Mouse (Mus musculus) erythroblast, embryonic 14.5 days (primary cell): ENCODE results near the gene Specc1. TPM values are rescaled to one million over a fixed set of nuclear protein-coding genes. Genes with fewer than 3 reads are reported as not detected.
A peak's percentile ranks its signal among the peaks of the same experiment; 100 is the strongest.
"Not testable (repeated sequence)": the region's sequence is repeated elsewhere in the genome, so short reads cannot be mapped to it uniquely, and the experiment has no call there.

ENCODE experiments used
- H3K27me3 ChIP-seq: 2 replicates; pipeline ENCODE4 v1.6.1; 2012; ENCODE audit warnings: inconsistent platforms; ENCODE audit not compliant: control insufficient read depth
- H3K36me3 ChIP-seq: 2 replicates; pipeline ENCODE4 v1.6.1; 2012; ENCODE audit warnings: mild to moderate bottlenecking, inconsistent platforms; ENCODE audit not compliant: control insufficient read depth
- H3K4me1 ChIP-seq: 2 replicates; pipeline ENCODE4 v1.6.1; 2012; ENCODE audit warnings: inconsistent platforms; ENCODE audit not compliant: control insufficient read depth
- H3K4me3 ChIP-seq: replicated peaks from 2 replicates; pipeline ENCODE3; 2012; ENCODE audit warnings: moderate library complexity, mild to moderate bottlenecking, inconsistent platforms
- H3K9me3 ChIP-seq: 2 replicates; pipeline ENCODE4 v1.6.1; 2012; ENCODE audit warnings: low read length, inconsistent platforms, mixed read lengths; ENCODE audit not compliant: control insufficient read depth
- GATA1 ChIP-seq: IDR thresholded peaks from 2 replicates; pipeline ENCODE4 v1.6.1; 2012; ENCODE audit warnings: low read length, inconsistent platforms, mixed read lengths
- TAL1 ChIP-seq: IDR thresholded peaks from 3 replicates; pipeline ENCODE4 v1.6.1; 2012; ENCODE audit warnings: low read length, inconsistent platforms, mixed read lengths
- polyA plus RNA-seq: library from polyadenylated mRNA; stranded (reverse); fragments of >175 nt; gene quantifications from 2 replicates; pipeline ENCODE4 v1.2.3, GENCODE M21; 2012

Specc1 gene
- polyA plus RNA-seq, 1 experiment: 15.5 TPM

GRCm38 (mm10) chr11:61942903-61943302 is 13.7 kb upstream of the Specc1 start:
- no peaks in the 10 kb centered on the region for H3K9me3 ChIP-seq
- H3K27me3 ChIP-seq: peaks cover 2% of the 10 kb centered on the region
- TF ChIP-seq GATA1 (no peak), TAL1 (no peak)
- no peak overlapping the region for H3K4me3 ChIP-seq
- H3K4me1 ChIP-seq: peaks cover 16% of the 10 kb centered on the region
- H3K36me3 ChIP-seq: no peaks in the 10 kb centered on the region

GRCm38 (mm10) chr11:61944417-61944816 is 12.1 kb upstream of the Specc1 start:
- Histone ChIP-seq H3K4me1 (peaks cover 16% of the 10 kb centered on the region), H3K36me3 (no peaks in the 10 kb centered on the region), H3K4me3 (no peak overlapping the region), H3K27me3 (no peaks in the 10 kb centered on the region; the same call in 1 of the 2 replicates), H3K9me3 (no peaks in the 10 kb centered on the region)
- no peak for TF ChIP-seq TAL1
- no peak for TF ChIP-seq GATA1

GRCm38 (mm10) chr11:61946608-61947007 is 10.0 kb upstream of the Specc1 start:
- H3K9me3 ChIP-seq: no peaks in the 10 kb centered on the region
- no peaks in the 10 kb centered on the region for H3K36me3 ChIP-seq
- H3K4me1 ChIP-seq: peaks cover 25% of the 10 kb centered on the region
- TF ChIP-seq TAL1: no peak
- TF ChIP-seq GATA1: no peak
- no peaks in the 10 kb centered on the region; the same call in 1 of the 2 replicates for H3K27me3 ChIP-seq
- no peak overlapping the region for H3K4me3 ChIP-seq

GRCm38 (mm10) chr11:61949315-61949714 is 7.2 kb upstream of the Specc1 start:
- peaks cover 34% of the 10 kb centered on the region for H3K4me1 ChIP-seq
- TF ChIP-seq TAL1 (no peak), GATA1 (no peak)
- no peaks in the 10 kb centered on the region for H3K36me3 ChIP-seq
- peaks cover 6% of the 10 kb centered on the region for H3K9me3 ChIP-seq
- H3K27me3 ChIP-seq: no peaks in the 10 kb centered on the region; the same call in 1 of the 2 replicates
- no peak overlapping the region for H3K4me3 ChIP-seq

GRCm38 (mm10) chr11:61950632-61951031 is 5.9 kb upstream of the Specc1 start:
- H3K4me3 ChIP-seq: no peak overlapping the region
- peaks cover 45% of the 10 kb centered on the region for H3K4me1 ChIP-seq

GRCm38 (mm10) chr11:61955136-61955535 is 1.4 kb upstream of the Specc1 start:
- Histone ChIP-seq H3K4me1 (peaks cover 59% of the 10 kb centered on the region), H3K4me3 (no peak overlapping the region), H3K36me3 (peaks cover 16% of the 10 kb centered on the region), H3K9me3 (peaks cover 6% of the 10 kb centered on the region), H3K27me3 (peaks cover 4% of the 10 kb centered on the region; the same call in 1 of the 2 replicates)
- TF ChIP-seq TAL1: no peak
- no peak for TF ChIP-seq GATA1

More at GRCm38 (mm10) chr11:61950632-61951031, 5.9 kb upstream of the Specc1 start:
- peaks cover 6% of the 10 kb centered on the region for H3K9me3 ChIP-seq
- TF ChIP-seq TAL1 (no peak), GATA1 (no peak)
- no peaks in the 10 kb centered on the region for H3K27me3 ChIP-seq
- H3K36me3 ChIP-seq: no peaks in the 10 kb centered on the region

- Histone ChIP-seq H3K4me1 (peaks cover 62% of the 10 kb centered on the region), H3K27me3 (peaks cover 4% of the 10 kb centered on the region; the same call in 1 of the 2 replicates), H3K36me3 (peaks cover 24% of the 10 kb centered on the region), H3K4me3 (peak overlapping the region; percentile 95), H3K9me3 (peaks cover 6% of the 10 kb centered on the region)
- no peak for TF ChIP-seq TAL1
- TF ChIP-seq GATA1: no peak
These were observed 612 bp upstream of the Specc1 start for GRCm38 (mm10) chr11:61955951-61956350.

GRCm38 (mm10) chr11:61957296-61957813 is 792 bp downstream of the Specc1 start:
- Histone ChIP-seq H3K4me3 (peak overlapping the region; percentile 95), H3K27me3 (peaks cover 4% of the 10 kb centered on the region; the same call in 1 of the 2 replicates), H3K4me1 (peaks cover 72% of the 10 kb centered on the region), H3K36me3 (peaks cover 38% of the 10 kb centered on the region), H3K9me3 (peaks cover 6% of the 10 kb centered on the region)
- TF ChIP-seq TAL1 (peak; percentile 90), GATA1 (peak; percentile 89)

GRCm38 (mm10) chr11:61958706-61959105 is 2.1 kb downstream of the Specc1 start:
- Histone ChIP-seq H3K4me3 (peak overlapping the region; percentile 95), H3K36me3 (peaks cover 52% of the 10 kb centered on the region), H3K4me1 (peaks cover 83% of the 10 kb centered on the region)
- H3K9me3 ChIP-seq, H3K27me3 ChIP-seq: not testable (repeated sequence)

- H3K36me3 ChIP-seq: peaks cover 66% of the 10 kb centered on the region
- peak overlapping the region; percentile 95 for H3K4me3 ChIP-seq
- TF ChIP-seq GATA1 (peak; percentile 57; the same call in 1 of the 2 replicates), TAL1 (peak; percentile 89)
- peaks cover 4% of the 10 kb centered on the region; the same call in 1 of the 2 replicates for H3K27me3 ChIP-seq
- peaks cover 83% of the 10 kb centered on the region for H3K4me1 ChIP-seq
- no peaks in the 10 kb centered on the region for H3K9me3 ChIP-seq
These were observed 3.5 kb downstream of the Specc1 start for GRCm38 (mm10) chr11:61960096-61960495.
